Mouse (Mus musculus): Measurements from ENCODE around the gene Lrrc7. TPM values are rescaled to one million over a fixed set of nuclear protein-coding genes. Genes with fewer than 3 reads are reported as not detected.

Gene Lrrc7
- polyA plus RNA-seq, 2 experiments = 1.0 to 1.5 TPM

GRCm38 (mm10) chr3:158310391-158310790 is 251.6 kb downstream of the Lrrc7 start:
- no peaks in the 10 kb centered on the region for H3K27me3 ChIP-seq (ENCODE audit: control insufficient read depth, insufficient read depth, low read length)
- H3K27ac ChIP-seq (replicated peaks; ENCODE audit: low read depth, low read length) = no peak overlapping the region
- 63% methylated on average over 2 of the region's 2 CpGs for WGBS
- H3K4me3 ChIP-seq (replicated peaks; ENCODE audit: low read length) = no peak overlapping the region
- ATAC-seq (ENCODE audit: low FRiP score, low read depth) (no peak), DNase-seq (ENCODE audit: low spot score) (no peak)
- H3K9me3 ChIP-seq (ENCODE audit: control insufficient read depth, low read length) = no peaks in the 10 kb centered on the region
- no peak overlapping the region for H3K4me2 ChIP-seq (replicated peaks; ENCODE audit: low read depth, low read length, severe bottlenecking)
- H3K4me1 ChIP-seq (ENCODE audit: control insufficient read depth, insufficient read depth, low read length) = no peaks in the 10 kb centered on the region
- H3K36me3 ChIP-seq (ENCODE audit: control insufficient read depth, insufficient read depth, low read length) = no peaks in the 10 kb centered on the region
- no peak overlapping the region for H3K9ac ChIP-seq (ENCODE audit: low read depth, low read length, severe bottlenecking)
- TF ChIP-seq POLR2A (IDR thresholded peaks at IDR 0.05; ENCODE audit: borderline replicate concordance, extremely low read depth, insufficient read depth, insufficient read length) = no peak

DNA sequence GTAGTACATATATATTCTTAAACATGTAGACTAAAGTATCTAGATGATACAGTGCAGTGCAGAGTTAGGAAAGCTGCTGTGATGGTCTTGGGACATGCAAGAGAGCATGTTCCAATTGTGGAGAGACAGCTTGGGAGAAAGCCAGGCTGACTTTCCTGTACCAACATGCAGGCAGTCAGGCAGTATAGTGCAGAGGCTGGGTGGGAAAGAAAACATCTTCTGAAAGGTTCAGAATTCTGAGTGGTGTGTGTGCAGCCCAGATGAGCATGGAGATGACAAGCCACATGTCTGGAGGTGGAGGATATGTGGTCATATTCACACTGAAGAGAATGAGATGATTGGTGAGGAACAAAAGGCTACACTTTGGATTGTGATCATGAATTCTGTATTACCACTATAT is 254.6 kb downstream of the Lrrc7 start:
- H3K4me2 ChIP-seq (replicated peaks; ENCODE audit: low read depth, low read length, severe bottlenecking) = no peak overlapping the region
- no peak for TF ChIP-seq POLR2A (IDR thresholded peaks at IDR 0.05; ENCODE audit: borderline replicate concordance, extremely low read depth, insufficient read depth, insufficient read length)
- H3K9ac ChIP-seq (ENCODE audit: low read depth, low read length, severe bottlenecking) = no peak overlapping the region
- H3K36me3 ChIP-seq (ENCODE audit: control insufficient read depth, insufficient read depth, low read length) = no peaks in the 10 kb centered on the region
- no peaks in the 10 kb centered on the region for H3K27me3 ChIP-seq (ENCODE audit: control insufficient read depth, insufficient read depth, low read length)
- no peak overlapping the region for H3K27ac ChIP-seq (replicated peaks; ENCODE audit: low read depth, low read length)
- ATAC-seq (ENCODE audit: low FRiP score, low read depth) (no peak), DNase-seq (ENCODE audit: low spot score) (no peak)
- no peaks in the 10 kb centered on the region for H3K9me3 ChIP-seq (ENCODE audit: control insufficient read depth, low read length)
- no peaks in the 10 kb centered on the region for H3K4me1 ChIP-seq (ENCODE audit: control insufficient read depth, insufficient read depth, low read length)
- no peak overlapping the region for H3K4me3 ChIP-seq (replicated peaks; ENCODE audit: low read length)

DNA sequence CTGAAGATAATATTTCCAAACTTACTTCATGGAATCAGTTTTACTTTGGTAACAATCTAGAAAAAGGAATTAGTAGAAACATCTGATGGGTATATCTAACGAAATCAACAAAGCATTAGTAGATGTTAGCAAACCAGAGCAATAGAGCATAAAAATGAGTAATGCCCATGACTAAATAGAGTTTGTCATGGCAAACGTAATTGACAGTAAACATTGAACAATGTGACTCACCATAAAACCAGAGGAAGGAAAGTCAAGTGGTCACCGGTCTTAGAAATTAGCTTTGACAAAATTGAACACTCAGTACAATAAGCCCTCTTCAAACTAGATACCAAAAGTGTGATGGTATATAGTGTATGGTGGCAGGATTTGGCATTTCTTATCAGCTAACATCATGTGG is 263.3 kb downstream of the Lrrc7 start:
- ATAC-seq (ENCODE audit: low FRiP score, low read depth) = no peak
- Histone ChIP-seq H3K4me1 (ENCODE audit: control insufficient read depth, insufficient read depth, low read length) (no peaks in the 10 kb centered on the region), H3K27ac (replicated peaks; ENCODE audit: low read depth, low read length) (no peak overlapping the region), H3K27me3 (ENCODE audit: control insufficient read depth, insufficient read depth, low read length) (no peaks in the 10 kb centered on the region), H3K36me3 (ENCODE audit: control insufficient read depth, insufficient read depth, low read length) (no peaks in the 10 kb centered on the region), H3K4me2 (replicated peaks; ENCODE audit: low read depth, low read length, severe bottlenecking) (no peak overlapping the region), H3K9me3 (ENCODE audit: control insufficient read depth, low read length) (no peaks in the 10 kb centered on the region), H3K4me3 (replicated peaks; ENCODE audit: low read length) (no peak overlapping the region), H3K9ac (ENCODE audit: low read depth, low read length, severe bottlenecking) (no peak overlapping the region)
- no peak for TF ChIP-seq POLR2A (IDR thresholded peaks at IDR 0.05; ENCODE audit: borderline replicate concordance, extremely low read depth, insufficient read depth, insufficient read length)
- 81% methylated on average over 3 of the region's 3 CpGs for WGBS
- no peak for DNase-seq (ENCODE audit: low spot score)

DNA sequence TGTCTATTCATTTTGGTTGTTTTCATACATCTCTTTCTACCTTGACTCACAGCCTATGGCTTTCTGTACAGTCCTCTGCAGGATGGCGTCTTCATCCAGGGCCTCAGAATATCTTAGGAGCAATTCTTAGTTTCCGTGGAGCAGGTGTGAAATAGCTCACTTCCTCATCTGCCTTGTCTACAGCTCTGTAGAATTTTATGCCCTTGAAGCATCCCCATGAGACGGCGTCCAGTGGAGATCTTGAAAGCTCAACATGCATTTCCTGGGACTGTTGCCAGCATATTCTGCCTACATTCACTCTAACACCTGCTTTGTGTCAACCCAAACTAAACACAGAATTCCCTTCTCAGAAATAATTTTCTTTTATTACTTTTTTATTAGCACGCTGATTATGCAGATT is 267.0 kb downstream of the Lrrc7 start:
- Histone ChIP-seq H3K36me3 (ENCODE audit: control insufficient read depth, insufficient read depth, low read length) (no peaks in the 10 kb centered on the region), H3K9ac (ENCODE audit: low read depth, low read length, severe bottlenecking) (no peak overlapping the region), H3K27ac (replicated peaks; ENCODE audit: low read depth, low read length) (no peak overlapping the region), H3K4me3 (replicated peaks; ENCODE audit: low read length) (no peak overlapping the region), H3K4me2 (replicated peaks; ENCODE audit: low read depth, low read length, severe bottlenecking) (no peak overlapping the region), H3K27me3 (ENCODE audit: control insufficient read depth, insufficient read depth, low read length) (no peaks in the 10 kb centered on the region), H3K9me3 (ENCODE audit: control insufficient read depth, low read length) (no peaks in the 10 kb centered on the region), H3K4me1 (ENCODE audit: control insufficient read depth, insufficient read depth, low read length) (no peaks in the 10 kb centered on the region)
- ATAC-seq (ENCODE audit: low FRiP score, low read depth) (peak; percentile 19; the same call in 1 of the 2 replicates), DNase-seq (ENCODE audit: low spot score) (peak; percentile 32)
- 58% methylated on average over 5 of the region's 5 CpGs for WGBS
- no peak for TF ChIP-seq POLR2A (IDR thresholded peaks at IDR 0.05; ENCODE audit: borderline replicate concordance, extremely low read depth, insufficient read depth, insufficient read length)

DNA sequence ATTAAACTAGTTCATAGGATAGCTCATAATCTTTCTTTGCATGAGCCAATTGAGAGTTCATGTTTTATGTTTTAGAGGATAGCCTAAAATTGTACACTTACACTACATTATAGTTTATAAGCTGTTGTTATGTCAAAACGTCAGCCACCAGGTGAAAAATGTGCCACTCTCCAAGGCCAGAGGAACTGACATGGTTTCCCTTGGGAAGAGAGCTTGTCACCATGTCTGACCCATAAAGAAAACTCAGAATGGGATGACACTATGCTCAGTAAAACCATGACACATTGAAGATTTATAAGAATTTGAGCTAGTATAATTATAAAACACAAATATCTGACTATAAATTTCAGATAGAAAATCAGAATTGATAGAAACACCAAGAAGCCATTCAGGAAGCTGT is 277.6 kb downstream of the Lrrc7 start:
- H3K4me2 ChIP-seq (replicated peaks; ENCODE audit: low read depth, low read length, severe bottlenecking) = no peak overlapping the region
- ATAC-seq (ENCODE audit: low FRiP score, low read depth) (no peak), DNase-seq (ENCODE audit: low spot score) (no peak)
- no peak overlapping the region for H3K4me3 ChIP-seq (replicated peaks; ENCODE audit: low read length)
- TF ChIP-seq POLR2A (IDR thresholded peaks at IDR 0.05; ENCODE audit: borderline replicate concordance, extremely low read depth, insufficient read depth, insufficient read length) = no peak
- no peaks in the 10 kb centered on the region for H3K27me3 ChIP-seq (ENCODE audit: control insufficient read depth, insufficient read depth, low read length)
- H3K27ac ChIP-seq (replicated peaks; ENCODE audit: low read depth, low read length) = no peak overlapping the region
- no peaks in the 10 kb centered on the region for H3K4me1 ChIP-seq (ENCODE audit: control insufficient read depth, insufficient read depth, low read length)
- no peaks in the 10 kb centered on the region for H3K9me3 ChIP-seq (ENCODE audit: control insufficient read depth, low read length)
- H3K36me3 ChIP-seq (ENCODE audit: control insufficient read depth, insufficient read depth, low read length) = no peaks in the 10 kb centered on the region
- WGBS = 49% methylated on average over 1 of the region's 1 CpGs
- no peak overlapping the region for H3K9ac ChIP-seq (ENCODE audit: low read depth, low read length, severe bottlenecking)

DNA sequence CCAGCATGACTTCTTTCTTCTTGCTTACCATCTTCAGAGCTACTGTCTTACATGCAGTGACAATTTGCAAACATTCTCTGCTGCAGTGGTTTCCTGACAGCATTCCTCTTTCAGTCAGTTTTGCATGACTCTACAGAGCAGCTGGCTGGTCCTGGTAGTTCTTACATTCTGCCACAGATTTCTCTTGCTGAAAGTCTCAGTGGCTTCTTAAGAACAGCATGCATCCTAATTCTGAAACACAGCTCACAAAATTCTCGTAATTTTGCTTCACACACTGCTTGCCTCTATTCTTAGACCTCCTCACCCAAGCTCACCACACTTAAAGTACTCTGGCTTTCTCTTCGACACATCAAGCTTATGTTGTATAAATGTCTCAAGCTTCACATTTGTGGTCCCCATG is 283.4 kb downstream of the Lrrc7 start:
- TF ChIP-seq POLR2A (IDR thresholded peaks at IDR 0.05; ENCODE audit: borderline replicate concordance, extremely low read depth, insufficient read depth, insufficient read length) = no peak
- H3K27me3 ChIP-seq (ENCODE audit: control insufficient read depth, insufficient read depth, low read length) = no peaks in the 10 kb centered on the region
- DNase-seq (ENCODE audit: low spot score) (no peak), ATAC-seq (ENCODE audit: low FRiP score, low read depth) (no peak)
- H3K9ac ChIP-seq (ENCODE audit: low read depth, low read length, severe bottlenecking) = no peak overlapping the region
- H3K36me3 ChIP-seq (ENCODE audit: control insufficient read depth, insufficient read depth, low read length) = no peaks in the 10 kb centered on the region
- no peaks in the 10 kb centered on the region for H3K4me1 ChIP-seq (ENCODE audit: control insufficient read depth, insufficient read depth, low read length)
- H3K27ac ChIP-seq (replicated peaks; ENCODE audit: low read depth, low read length) = no peak overlapping the region
- WGBS = 67% methylated on average over 2 of the region's 2 CpGs
- H3K4me2 ChIP-seq (replicated peaks; ENCODE audit: low read depth, low read length, severe bottlenecking) = no peak overlapping the region
- no peaks in the 10 kb centered on the region for H3K9me3 ChIP-seq (ENCODE audit: control insufficient read depth, low read length)
- no peak overlapping the region for H3K4me3 ChIP-seq (replicated peaks; ENCODE audit: low read length)
